Mouse (Mus musculus) splenic B cell, adult 2 months (primary cell): Measurements from ENCODE around the gene Pi16.

Source experiments
- DNase-seq: peaks from one replicate; pipeline ENCODE4 v3.0.0-alpha.2; 2011; ENCODE audit warnings: low read depth, low spot score
- H3K27me3 ChIP-seq: 2 replicates; pipeline ENCODE4 v1.6.1; 2012; ENCODE audit warnings: mild to moderate bottlenecking, low read length, moderate library complexity, mixed read lengths; ENCODE audit not compliant: control insufficient read depth, poor library complexity, insufficient read depth, severe bottlenecking
- H3K36me3 ChIP-seq: 2 replicates; pipeline ENCODE4 v1.6.1; 2012; ENCODE audit warnings: mild to moderate bottlenecking, low read length, moderate library complexity, mixed read lengths; ENCODE audit not compliant: control insufficient read depth, poor library complexity, insufficient read depth, severe bottlenecking

Pi16 gene

DNA sequence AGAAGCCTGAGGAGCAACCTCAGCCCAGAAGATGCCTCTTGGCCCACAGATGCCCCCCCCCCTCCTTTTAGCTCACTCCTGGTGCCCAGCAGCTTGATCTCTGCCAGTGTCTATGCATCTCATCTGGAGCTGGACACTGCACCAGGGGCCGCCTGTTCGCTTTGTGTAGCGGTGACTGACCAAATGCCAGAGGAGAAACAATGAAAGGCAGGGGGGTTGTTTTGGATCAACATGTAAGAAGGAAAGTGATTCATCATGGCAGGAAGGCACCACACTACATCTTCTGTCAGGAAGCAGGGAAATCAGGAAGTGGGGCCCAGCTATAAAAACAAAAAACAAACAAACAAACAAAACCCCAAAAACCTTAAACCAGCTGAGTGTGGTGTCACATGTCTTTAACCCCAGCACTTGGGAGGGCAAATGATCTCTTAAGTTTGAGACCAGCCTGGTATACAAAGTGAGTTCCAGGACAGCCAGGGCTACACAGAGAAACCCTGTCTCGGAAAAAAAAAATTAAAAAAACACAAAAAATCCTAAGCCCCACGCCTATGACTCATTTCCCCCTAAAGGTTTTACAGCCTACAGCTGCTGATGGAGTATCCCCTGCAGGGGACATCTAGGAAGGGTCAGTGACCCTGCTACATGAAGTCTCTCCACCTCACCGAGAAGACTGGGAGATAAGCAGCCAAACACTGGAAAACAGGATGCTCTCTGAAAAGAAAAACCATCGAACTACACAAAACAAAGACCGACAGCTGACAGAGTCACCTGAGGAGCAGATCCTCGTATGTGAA lies 1.6 kb upstream of the Pi16 start:
- no peaks in the 10 kb centered on the region for H3K27me3 ChIP-seq
- no peak for DNase-seq
- H3K36me3 ChIP-seq: no peaks in the 10 kb centered on the region

DNA sequence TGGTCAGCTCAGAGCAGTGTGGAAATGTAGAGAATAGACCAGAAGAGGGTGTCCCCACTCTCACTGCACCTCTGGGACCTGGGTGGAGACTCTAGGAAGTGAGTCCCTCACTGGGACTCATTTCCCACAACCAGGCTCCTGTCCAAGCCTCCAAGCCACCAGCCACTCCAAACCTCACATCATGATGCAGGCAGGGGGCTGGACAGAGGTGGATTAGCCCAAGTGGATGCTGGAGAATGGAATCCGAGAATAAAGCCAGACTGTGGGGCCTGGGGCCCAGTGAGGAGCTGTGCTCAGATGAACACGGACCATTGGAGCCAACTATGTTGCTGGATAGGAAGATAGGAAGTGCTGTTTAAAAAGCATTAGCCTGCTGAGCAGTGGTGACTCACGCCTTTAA lies 589 bp upstream of the Pi16 start:
- no peak for DNase-seq
- H3K36me3 ChIP-seq: no peaks in the 10 kb centered on the region
- H3K27me3 ChIP-seq: no peaks in the 10 kb centered on the region

DNA sequence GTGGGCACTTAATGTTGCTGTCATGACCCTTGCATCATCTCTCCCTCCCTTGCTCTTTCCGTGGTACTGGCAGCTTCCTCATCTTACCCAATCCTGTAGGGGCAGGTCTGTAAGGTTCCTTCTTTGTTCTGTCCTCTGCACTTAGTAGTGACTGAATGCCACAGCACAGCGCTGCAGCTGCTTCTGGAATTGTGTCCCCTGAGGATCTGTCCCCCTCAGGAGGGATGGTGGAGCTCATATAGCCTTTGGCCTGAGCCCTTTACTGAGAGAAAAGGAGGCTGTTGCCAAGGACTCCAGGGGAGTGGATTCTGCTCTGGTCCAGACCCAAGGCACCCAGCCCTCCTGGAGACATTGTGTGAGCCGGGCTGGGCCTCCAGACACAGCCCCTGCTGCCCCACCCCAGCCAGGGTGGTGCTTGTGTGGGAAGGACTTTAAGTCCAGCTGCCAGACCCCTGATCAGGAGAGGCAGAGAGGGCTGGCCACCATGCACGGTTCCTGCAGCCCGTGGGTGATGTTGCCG lies 1.3 kb downstream of the Pi16 start:
- DNase-seq: no peak
- Histone ChIP-seq H3K27me3 (no peaks in the 10 kb centered on the region), H3K36me3 (no peaks in the 10 kb centered on the region)

DNA sequence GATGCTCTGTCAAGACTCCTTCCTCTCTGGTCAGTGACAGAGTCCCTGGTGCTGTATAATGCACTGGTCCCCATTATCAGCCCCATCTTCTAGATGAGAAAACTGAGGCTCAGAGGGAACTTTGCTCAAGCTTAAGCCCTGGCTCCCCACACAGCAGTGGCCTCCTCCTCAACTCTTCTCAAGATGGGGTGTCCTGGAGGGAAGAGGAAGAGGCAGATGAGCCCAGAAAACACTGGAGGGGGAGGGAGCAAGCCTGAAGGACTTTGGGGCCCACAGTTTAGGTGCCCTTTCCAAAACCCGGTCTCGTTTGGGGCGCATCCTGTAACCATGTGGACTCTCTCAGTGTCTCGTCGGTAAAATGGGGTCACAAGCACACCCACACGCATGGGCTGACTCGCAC lies 2.0 kb downstream of the Pi16 start:
- H3K36me3 ChIP-seq: no peaks in the 10 kb centered on the region
- DNase-seq: no peak
- no peaks in the 10 kb centered on the region for H3K27me3 ChIP-seq

DNA sequence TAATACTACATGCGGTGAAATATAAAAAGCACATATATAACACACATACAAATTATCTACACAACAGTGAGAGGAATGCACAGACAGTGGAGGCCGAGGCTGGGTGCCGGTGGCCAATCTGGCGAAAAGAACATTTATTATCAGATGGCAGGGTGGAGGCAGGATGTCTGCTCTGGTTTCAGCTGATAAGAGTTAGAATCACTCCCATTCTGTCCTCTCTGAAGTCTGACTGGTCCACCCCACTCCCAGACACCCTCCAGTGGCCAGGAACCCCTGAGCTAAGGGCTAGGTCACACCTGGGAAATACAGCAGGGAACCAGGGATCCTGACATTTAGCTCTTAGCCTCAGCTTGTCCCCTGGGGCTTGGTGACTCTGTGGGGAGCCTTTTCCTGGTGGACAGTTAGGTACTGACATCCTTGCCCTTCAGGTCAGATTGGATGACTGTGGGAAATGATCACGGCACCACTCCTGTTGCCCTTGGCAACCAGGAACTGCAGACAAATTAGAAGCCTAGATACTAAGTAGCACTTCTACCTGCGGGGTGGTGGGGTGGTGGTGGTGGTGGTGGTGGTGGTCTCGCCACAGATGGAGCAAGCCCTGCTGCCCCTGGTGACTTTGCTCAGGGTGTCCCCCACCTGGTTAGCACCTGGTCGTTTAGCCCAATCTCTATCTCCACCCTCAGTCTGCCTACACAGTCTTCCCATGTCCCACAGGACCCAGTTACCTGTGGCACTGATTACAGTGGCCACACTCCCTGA lies 2.6 kb downstream of the Pi16 start:
- DNase-seq: no peak
- H3K36me3 ChIP-seq: no peaks in the 10 kb centered on the region

DNA sequence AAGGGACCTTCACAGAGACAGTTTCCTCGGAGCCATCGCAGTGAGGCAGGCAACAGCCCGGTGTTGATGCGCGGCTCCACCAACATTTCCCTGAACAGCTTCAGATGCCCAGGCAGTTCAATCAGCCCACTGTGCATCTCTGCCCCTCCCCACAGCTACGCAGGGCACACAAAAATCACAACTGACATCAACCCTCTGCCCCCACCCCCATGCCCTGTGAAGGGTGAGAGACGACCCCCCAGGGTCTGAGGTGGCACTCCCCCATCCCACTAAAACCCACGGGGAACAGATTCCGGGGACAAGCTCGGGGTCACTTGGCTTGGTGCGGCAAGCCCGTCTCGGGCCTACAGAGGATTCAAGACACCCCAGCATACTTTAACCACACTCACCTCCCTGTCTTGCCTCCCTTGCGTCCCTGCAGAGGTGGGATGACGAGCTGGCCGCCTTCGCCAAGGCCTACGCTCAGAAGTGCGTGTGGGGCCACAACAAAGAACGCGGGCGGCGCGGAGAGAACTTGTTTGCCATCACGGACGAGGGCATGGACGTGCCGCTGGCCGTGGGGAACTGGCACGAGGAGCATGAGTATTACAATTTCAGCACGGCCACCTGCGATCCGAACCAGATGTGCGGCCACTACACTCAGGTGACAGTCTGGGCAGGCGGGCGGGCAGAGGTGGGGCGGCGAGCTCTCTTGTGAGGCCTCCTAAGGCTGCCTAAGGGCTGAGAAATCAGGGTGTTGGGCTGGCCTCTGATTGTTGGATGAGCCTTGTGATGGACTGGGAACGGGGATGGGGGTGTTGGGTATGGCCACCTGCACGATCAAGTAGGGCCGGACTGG lies 4.5 kb downstream of the Pi16 start:
- H3K27me3 ChIP-seq: no peaks in the 10 kb centered on the region
- no peaks in the 10 kb centered on the region for H3K36me3 ChIP-seq
- no peak for DNase-seq

More for the DNA sequence above, 2.6 kb downstream of the Pi16 start:
- no peaks in the 10 kb centered on the region for H3K27me3 ChIP-seq

DNA sequence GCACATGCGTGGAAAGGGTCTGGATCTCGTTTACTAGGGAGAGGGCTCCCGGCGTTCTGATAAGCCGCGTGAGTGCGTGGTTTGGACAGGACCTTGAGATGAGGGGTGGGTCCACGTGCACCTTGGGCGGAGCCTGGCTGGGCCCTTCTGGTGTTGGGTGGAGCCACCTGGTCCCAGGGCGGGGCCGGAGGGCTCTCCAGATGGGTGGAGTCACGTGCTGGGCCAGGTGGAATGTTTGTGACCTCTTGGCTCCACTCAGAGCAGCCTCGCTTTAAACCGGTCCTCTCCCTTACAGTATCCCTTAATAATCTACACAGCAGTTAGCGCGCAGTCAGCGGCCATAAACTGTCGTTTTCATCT lies 5.1 kb downstream of the Pi16 start:
- Histone ChIP-seq H3K27me3 (no peaks in the 10 kb centered on the region), H3K36me3 (no peaks in the 10 kb centered on the region)

DNA sequence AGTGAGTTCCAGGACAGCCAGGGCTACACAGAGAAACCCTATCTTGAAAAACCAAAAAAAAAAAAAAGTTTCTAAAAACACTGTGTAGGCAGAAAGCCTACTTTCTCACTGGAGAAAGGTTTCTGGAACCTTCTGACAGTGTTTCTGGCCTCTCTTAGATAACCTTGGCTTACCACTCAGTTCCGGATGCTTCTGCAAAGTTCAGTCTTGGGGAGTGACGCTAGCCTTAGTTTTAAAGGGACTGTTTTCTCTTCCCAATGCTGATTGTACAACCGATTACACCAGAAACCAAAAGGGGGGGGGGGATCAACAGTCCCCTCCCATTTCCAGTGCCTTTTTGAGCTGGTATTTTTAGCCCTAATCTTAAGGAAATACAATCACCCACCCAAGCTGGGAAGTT lies 6.1 kb downstream of the Pi16 start:
- DNase-seq: no peak
- no peaks in the 10 kb centered on the region for H3K36me3 ChIP-seq
- H3K27me3 ChIP-seq: no peaks in the 10 kb centered on the region

More for the DNA sequence above, 5.1 kb downstream of the Pi16 start:
- DNase-seq: no peak

DNA sequence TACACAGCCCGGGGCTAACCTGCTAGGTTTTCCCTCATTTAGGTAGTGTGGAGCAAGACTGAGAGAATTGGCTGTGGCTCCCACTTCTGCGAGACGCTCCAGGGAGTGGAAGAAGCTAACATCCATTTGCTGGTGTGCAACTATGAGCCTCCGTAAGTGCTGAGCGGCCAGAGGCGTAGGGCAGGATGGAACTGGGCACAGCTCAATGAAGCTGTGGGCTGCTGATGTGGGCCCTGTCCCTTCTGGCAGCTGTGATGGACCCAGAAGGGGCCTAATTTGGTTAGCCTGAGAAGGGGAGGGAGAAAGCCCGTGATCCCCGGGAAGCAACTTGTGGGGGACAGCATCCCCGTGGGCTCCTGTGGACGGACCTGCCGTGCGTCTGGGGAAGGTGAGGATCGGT lies 8.4 kb downstream of the Pi16 start:
- Histone ChIP-seq H3K36me3 (no peaks in the 10 kb centered on the region), H3K27me3 (no peaks in the 10 kb centered on the region)
- DNase-seq: no peak

DNA sequence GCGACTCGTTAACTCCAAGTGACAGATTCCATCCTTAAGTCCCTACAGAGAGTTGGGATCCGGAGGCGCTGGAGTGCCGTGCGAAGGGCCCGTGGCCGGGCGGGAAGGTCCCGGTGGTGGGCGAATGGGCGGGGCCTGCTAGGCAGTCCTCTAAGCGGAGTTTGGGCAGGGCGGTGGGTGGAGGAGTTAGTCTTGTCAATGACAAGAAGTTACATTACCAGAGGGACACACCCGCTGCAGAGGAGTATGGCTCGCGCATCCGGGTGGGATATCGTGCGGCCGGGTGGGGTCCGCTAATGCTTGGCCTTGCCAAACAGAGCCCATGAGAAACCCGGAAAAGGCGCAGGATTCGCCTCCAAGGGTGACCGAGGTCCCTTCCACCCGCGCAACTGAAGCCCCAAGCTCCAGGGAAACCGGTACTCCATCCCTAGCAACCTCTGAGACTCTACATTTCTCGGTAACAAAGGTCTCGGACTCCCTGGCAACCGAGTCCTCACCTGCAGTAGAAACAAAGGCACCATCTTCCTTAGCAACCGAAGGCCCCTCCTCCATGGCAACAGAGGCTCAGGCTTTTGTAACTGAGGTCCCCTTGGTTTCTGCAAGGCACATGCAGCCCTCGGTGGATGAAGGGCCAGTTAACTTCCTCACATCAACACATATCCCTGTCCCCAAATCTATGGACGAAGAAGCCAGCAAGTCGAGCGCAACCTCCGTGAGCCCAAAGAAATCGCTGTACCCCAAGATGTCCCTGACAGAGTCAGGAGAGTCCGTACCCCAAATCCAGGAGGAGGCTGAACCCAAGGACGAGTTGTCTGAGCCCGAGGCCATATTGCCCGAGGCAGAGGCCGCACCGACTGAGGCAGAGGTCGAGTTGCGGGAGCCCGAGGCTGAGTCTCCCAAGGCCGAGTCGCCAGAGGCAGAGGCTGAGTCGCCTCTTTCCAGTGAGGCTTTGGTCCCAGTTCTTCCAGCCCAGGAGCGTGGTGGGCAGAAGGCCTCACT lies 9.3 kb downstream of the Pi16 start:
- H3K27me3 ChIP-seq: no peaks in the 10 kb centered on the region
- DNase-seq: no peak
- peaks cover 2% of the 10 kb centered on the region; the same call in 1 of the 2 replicates for H3K36me3 ChIP-seq

DNA sequence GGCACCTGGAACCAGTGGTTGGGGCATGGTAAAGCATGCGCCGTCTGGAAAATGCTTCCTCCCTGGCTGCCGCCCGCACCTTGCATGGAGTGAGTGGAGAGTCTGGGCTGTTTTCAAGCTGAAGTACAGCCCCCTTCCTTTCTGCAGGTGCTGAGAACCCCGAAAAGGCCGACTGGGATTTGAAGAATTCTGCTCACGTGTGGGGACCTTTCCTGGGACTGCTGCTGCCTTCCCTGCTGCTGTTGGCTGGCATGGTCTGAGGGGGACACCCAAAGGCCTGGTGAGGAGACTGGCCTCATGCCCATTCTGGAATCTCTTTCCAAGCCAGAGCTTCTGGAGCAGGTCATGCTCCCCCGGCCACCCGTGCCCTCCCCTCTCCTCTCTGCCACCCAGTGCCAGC lies 10.2 kb downstream of the Pi16 start:
- H3K27me3 ChIP-seq: no peaks in the 10 kb centered on the region
- DNase-seq: no peak

DNA sequence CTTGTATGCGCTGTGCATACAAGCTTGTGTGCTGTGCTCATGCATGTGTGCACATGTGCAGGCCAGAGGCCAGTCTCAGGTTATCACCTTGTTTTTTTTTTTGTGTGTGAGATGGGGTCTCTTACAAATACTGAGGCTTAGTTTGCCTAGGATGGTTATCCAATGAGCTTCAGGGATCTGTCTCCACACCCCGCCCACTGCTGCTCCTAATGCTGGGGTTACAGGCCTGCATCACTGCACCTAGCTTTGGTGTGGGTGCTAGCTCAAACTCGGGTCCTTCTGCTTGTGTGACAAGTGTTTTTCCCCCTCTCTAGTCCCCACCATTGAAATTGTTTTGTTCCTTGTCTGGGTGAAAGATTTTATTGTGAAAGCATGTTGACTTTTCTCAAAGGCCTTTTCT lies 12.7 kb downstream of the Pi16 start:
- no peaks in the 10 kb centered on the region for H3K27me3 ChIP-seq
- H3K36me3 ChIP-seq: peaks cover 6% of the 10 kb centered on the region
- no peak for DNase-seq

More for the DNA sequence above, 10.2 kb downstream of the Pi16 start:
- H3K36me3 ChIP-seq: peaks cover 4% of the 10 kb centered on the region

DNA sequence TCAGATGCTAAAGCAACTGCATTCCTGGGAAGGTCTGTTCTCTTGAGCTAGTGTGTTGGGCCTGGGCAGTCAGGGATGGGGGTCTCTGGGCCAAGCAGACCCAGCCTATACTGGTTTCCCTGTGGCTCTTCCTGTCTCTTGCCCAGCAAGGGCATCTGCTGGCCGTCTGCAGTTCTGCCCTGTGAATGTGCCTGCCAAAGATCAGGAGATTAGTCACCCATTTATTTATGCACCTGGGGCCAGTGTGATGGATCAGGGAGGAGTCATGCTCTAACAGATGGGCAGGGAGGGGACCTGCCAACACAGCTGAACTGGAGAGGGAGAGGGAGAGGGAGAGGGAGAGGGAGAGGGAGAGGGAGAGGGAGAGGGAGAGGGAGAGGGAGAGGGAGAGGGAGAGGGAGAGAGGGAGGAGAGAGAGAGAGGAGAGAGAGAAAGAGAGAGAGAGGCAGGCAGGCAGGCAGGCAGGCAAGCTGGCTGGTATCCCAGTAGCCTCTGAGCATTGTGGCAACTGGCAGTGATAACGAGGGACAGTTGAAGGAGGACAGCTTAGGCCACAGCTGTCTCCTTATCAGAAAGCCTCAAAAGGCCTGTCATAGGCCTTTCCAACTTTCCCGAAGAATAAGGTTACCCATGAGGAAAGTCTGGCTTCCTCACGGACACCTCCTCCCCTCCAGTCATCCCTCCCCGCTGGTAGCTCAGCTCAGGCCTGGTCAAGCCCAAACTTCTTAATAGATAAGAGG lies 13.4 kb downstream of the Pi16 start:
- no peak for DNase-seq
- H3K27me3 ChIP-seq: no peaks in the 10 kb centered on the region
- peaks cover 8% of the 10 kb centered on the region for H3K36me3 ChIP-seq
